Mouse (Mus musculus): Measurements from ENCODE around the gene Fam193b. TPM values are rescaled to one million over a fixed set of nuclear protein-coding genes. Genes with fewer than 3 reads are reported as not detected.

Gene Fam193b
- polyA plus RNA-seq, 1 experiment from 2014 or later: 50.0 TPM

DNA sequence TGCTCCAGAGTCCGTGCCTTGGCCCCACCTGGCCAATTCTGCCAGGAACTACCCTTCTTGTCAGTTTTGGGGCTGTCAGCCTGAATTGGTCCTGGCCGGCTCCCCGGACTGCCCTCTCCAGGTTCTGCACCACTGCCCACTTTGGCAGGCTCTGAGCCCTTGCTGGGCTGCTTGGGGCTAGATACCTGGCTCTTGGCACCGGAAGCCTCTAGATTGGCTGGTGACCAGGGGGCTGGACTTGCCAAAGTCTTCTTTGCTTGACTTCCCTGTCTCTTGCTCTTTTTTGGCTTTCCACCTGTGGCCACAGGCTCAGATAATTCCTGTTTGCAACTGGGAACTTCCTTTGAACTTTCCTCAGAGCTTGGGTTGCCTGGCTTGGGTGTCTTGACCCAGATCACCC, 28.0 kb downstream of the Fam193b start:
- Histone ChIP-seq H3K4me2 (ENCODE audit: low read length) (no peak overlapping the region), H3K36me3 (ENCODE audit: control insufficient read depth, insufficient read depth, low read length) (peaks cover 100% of the 10 kb centered on the region), H3K9ac (replicated peaks; ENCODE audit: low read length) (no peak overlapping the region), H3K4me1 (ENCODE audit: control insufficient read depth, insufficient read depth, low read length) (no peaks in the 10 kb centered on the region), H3K9me3 (ENCODE audit: control insufficient read depth, low read length) (no peaks in the 10 kb centered on the region), H3K27me3 (ENCODE audit: control insufficient read depth, insufficient read depth, low read length) (no peaks in the 10 kb centered on the region), H3K4me3 (replicated peaks; ENCODE audit: low read depth, low read length) (no peak overlapping the region), H3K27ac (replicated peaks; ENCODE audit: low read depth, low read length) (no peak overlapping the region)
- ATAC-seq (ENCODE audit: low FRiP score, low TSS enrichment) (no peak), DNase-seq (no peak)
- WGBS: 97% methylated on average over 4 of the region's 4 CpGs

DNA sequence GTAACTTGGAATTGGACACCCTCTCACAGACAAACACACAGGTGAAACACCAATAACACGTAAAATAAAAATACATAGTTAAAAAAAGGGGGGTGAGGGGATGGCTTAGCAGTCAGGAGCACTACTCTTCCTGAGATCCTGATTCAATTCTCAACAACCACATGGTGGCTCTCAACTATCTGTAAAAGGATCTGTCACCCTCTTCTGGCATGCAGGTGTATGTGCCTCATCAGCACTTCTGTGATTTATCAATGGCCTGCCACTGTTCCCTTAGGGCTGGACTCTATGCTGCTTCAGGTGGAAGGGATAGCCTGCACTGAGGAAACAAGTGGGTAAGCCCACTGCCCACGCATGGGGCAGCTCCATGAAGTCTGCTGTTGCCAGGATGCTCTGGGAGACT, 30.0 kb downstream of the Fam193b start:
- H3K9ac ChIP-seq (replicated peaks; ENCODE audit: low read length): no peak overlapping the region
- DNase-seq: no peak
- WGBS: 89% methylated on average over 2 of the region's 2 CpGs
- no peak overlapping the region for H3K4me2 ChIP-seq (ENCODE audit: low read length)
- H3K9me3 ChIP-seq (ENCODE audit: control insufficient read depth, low read length): no peaks in the 10 kb centered on the region
- no peaks in the 10 kb centered on the region for H3K4me1 ChIP-seq (ENCODE audit: control insufficient read depth, insufficient read depth, low read length)
- peaks cover 88% of the 10 kb centered on the region for H3K36me3 ChIP-seq (ENCODE audit: control insufficient read depth, insufficient read depth, low read length)
- ATAC-seq (ENCODE audit: low FRiP score, low TSS enrichment): no peak
- no peaks in the 10 kb centered on the region for H3K27me3 ChIP-seq (ENCODE audit: control insufficient read depth, insufficient read depth, low read length)
- H3K4me3 ChIP-seq (replicated peaks; ENCODE audit: low read depth, low read length): no peak overlapping the region
- no peak overlapping the region for H3K27ac ChIP-seq (replicated peaks; ENCODE audit: low read depth, low read length)

DNA sequence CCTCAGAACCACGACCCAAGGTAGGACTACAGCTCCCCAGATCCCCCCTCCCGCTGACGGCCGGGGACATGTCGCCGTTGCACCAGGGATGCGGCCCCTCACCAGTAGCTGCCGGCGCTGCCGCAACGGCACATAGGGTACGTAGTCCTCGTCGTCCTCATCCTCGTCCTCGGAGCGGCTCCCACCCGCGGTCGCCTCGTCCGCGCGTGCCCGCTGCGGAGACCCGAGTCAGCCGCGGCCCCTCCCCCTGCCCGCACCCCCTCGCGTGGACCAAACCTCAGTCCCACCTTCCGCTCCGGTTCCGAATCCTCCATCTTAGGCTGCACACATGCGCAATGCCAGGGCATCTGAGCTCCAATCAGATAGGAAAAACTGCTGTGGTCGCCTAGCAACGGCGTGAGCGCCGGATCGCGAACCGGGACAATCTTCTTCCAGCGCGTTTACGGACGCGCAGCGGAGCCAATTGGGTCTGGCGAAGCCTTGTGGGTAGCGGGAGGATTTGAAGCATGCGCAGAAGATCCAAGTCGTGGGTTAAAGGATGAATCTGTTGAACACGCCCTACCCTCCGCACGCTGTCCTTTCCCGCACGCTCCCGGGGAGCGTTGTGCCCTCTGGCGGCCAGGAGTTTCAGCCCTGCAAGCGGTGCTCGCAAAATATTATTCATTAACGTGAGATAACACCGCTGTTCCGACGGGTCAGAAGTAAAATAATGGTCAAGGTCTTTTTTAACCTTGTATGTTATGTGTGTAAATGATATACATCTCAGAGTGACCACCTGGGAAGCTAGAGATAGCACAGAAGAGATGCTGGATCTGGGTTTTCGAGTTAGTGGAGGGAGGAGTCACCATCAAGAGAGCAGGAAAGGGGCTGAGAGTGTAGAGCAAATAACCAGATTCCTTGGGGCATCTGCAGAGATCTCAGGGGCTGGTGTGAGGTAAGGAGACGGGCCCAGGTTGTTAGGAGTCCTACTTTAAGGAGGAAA, 34.4 kb downstream of the Fam193b start, which contains the start of gene Ddx41:
Gene Ddx41, minus strand, starts transcription at position 465 of the 982 bp plus-strand sequence.
- DNase-seq: peak; percentile 99
- Histone ChIP-seq H3K9ac (replicated peaks; ENCODE audit: low read length) (peak within 1 kb of the TSS; percentile 74), H3K36me3 (ENCODE audit: control insufficient read depth, insufficient read depth, low read length) (peaks cover 72% of the 10 kb centered on the region), H3K4me2 (ENCODE audit: low read length) (peak within 1 kb of the TSS; percentile 94), H3K4me1 (ENCODE audit: control insufficient read depth, insufficient read depth, low read length) (peaks cover 9% of the 10 kb centered on the region), H3K27me3 (ENCODE audit: control insufficient read depth, insufficient read depth, low read length) (no peaks in the 10 kb centered on the region), H3K4me3 (replicated peaks; ENCODE audit: low read depth, low read length) (peak within 1 kb of the TSS; percentile 79), H3K27ac (replicated peaks; ENCODE audit: low read depth, low read length) (peak within 1 kb of the TSS; percentile 82), H3K9me3 (ENCODE audit: control insufficient read depth, low read length) (no peaks in the 10 kb centered on the region)
- WGBS: 1% methylated on average over 70 of the region's 70 CpGs
- peak; percentile 96 for ATAC-seq (ENCODE audit: low FRiP score, low TSS enrichment)

DNA sequence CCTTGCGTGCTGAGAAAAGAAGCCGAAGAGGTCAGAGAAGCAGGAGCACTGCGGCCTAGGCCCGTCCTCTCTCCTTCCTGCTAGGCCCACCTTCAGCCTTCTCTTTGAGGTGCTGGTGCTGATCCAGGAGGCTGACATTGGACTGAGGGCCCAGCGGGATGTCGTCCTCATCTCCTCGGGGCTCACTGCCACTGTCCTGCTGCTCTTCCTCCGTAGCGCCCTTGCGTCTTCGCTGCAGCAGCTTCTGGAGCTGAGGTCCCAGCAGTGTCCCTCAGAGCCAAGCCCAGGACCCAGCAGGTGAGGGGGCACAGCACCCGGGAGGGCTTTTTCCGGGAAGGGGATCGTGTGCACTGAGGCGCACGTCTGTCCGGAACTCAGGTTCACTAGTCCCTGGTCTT, 35.1 kb downstream of the Fam193b start:
- H3K27ac ChIP-seq (replicated peaks; ENCODE audit: low read depth, low read length): peak overlapping the region; percentile 82
- no peaks in the 10 kb centered on the region for H3K9me3 ChIP-seq (ENCODE audit: control insufficient read depth, low read length)
- peak overlapping the region; percentile 94 for H3K4me2 ChIP-seq (ENCODE audit: low read length)
- WGBS: 17% methylated on average over 17 of the region's 17 CpGs
- H3K4me3 ChIP-seq (replicated peaks; ENCODE audit: low read depth, low read length): peak overlapping the region; percentile 79
- H3K9ac ChIP-seq (replicated peaks; ENCODE audit: low read length): peak overlapping the region; percentile 74
- ATAC-seq (ENCODE audit: low FRiP score, low TSS enrichment) (no peak; the same call in 1 of the 2 replicates), DNase-seq (no peak)
- H3K4me1 ChIP-seq (ENCODE audit: control insufficient read depth, insufficient read depth, low read length): peaks cover 9% of the 10 kb centered on the region
- H3K27me3 ChIP-seq (ENCODE audit: control insufficient read depth, insufficient read depth, low read length): no peaks in the 10 kb centered on the region
- H3K36me3 ChIP-seq (ENCODE audit: control insufficient read depth, insufficient read depth, low read length): peaks cover 71% of the 10 kb centered on the region

DNA sequence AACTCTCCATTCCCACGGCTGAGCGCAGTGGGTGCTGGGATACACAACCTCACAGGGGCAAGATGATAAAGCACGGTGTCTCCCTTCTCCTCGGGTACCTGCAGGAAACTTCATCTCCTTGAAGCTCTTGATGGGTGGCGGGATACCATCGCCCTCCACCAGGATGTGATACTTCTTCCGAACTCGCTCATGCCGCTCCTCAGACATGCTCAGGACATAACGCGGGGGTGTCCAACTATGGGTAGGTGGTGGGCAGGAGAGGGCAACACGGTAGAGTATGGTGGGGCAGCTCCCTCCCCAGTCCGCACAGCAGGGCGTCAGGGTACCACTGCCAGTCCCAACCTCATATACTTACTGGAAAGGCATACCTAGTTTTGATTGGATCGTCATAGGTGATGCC, 35.7 kb downstream of the Fam193b start:
- Histone ChIP-seq H3K9ac (replicated peaks; ENCODE audit: low read length) (no peak overlapping the region; the same call in 1 of the 2 replicates), H3K4me1 (ENCODE audit: control insufficient read depth, insufficient read depth, low read length) (peaks cover 9% of the 10 kb centered on the region), H3K27ac (replicated peaks; ENCODE audit: low read depth, low read length) (no peak overlapping the region), H3K27me3 (ENCODE audit: control insufficient read depth, insufficient read depth, low read length) (no peaks in the 10 kb centered on the region), H3K9me3 (ENCODE audit: control insufficient read depth, low read length) (no peaks in the 10 kb centered on the region), H3K36me3 (ENCODE audit: control insufficient read depth, insufficient read depth, low read length) (peaks cover 71% of the 10 kb centered on the region), H3K4me3 (replicated peaks; ENCODE audit: low read depth, low read length) (peak overlapping the region; percentile 79), H3K4me2 (ENCODE audit: low read length) (peak overlapping the region; percentile 94)
- ATAC-seq (ENCODE audit: low FRiP score, low TSS enrichment) (no peak), DNase-seq (no peak)
- WGBS: 97% methylated on average over 15 of the region's 15 CpGs

DNA sequence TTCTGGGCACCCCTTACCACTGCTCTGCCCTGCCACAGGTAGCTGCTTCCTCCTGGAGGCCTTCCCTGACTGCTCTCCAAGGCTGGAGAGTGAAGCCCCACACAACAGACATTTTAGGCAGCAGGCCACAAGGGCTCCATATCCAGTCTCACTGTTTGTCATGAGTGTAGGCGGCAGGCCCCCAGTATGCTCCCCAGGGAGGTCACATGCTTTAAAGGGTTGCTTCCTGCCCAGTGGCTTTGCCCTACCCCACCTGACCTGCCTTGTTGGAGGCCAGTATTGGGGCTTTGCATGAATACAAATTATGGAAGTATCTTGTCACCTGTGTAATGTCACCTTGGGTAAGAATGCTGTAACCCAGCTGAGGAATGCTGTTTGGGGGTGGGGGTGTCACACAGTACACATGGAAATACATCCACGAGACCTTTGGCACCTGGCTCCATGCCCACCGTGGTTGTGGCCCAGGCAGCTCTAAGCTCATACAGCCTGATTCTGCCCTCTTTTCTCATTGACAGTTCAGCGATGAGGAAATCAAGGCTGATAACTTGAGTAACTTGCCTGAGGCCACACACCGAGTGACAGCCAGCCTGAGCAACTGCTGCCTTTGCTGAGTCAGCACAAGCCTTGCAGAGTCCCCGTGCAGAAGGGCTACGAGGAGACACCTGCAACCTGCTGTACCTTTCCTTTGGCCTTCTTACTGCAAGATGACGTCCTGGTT, 41.6 kb downstream of the Fam193b start, which contains the start of gene Dok3:
Gene Dok3, minus strand, starts transcription at position 99 of the 718 bp plus-strand sequence.
- Histone ChIP-seq H3K27me3 (ENCODE audit: control insufficient read depth, insufficient read depth, low read length) (no peaks in the 10 kb centered on the region), H3K4me1 (ENCODE audit: control insufficient read depth, insufficient read depth, low read length) (no peaks in the 10 kb centered on the region), H3K36me3 (ENCODE audit: control insufficient read depth, insufficient read depth, low read length) (peaks cover 58% of the 10 kb centered on the region), H3K9ac (replicated peaks; ENCODE audit: low read length) (no peak within 1 kb of the TSS), H3K4me2 (ENCODE audit: low read length) (no peak within 1 kb of the TSS), H3K4me3 (replicated peaks; ENCODE audit: low read depth, low read length) (no peak within 1 kb of the TSS), H3K9me3 (ENCODE audit: control insufficient read depth, low read length) (no peaks in the 10 kb centered on the region), H3K27ac (replicated peaks; ENCODE audit: low read depth, low read length) (no peak within 1 kb of the TSS)
- no peak for DNase-seq
- 90% methylated on average over 8 of the region's 8 CpGs for WGBS
- no peak for ATAC-seq (ENCODE audit: low FRiP score, low TSS enrichment)

DNA sequence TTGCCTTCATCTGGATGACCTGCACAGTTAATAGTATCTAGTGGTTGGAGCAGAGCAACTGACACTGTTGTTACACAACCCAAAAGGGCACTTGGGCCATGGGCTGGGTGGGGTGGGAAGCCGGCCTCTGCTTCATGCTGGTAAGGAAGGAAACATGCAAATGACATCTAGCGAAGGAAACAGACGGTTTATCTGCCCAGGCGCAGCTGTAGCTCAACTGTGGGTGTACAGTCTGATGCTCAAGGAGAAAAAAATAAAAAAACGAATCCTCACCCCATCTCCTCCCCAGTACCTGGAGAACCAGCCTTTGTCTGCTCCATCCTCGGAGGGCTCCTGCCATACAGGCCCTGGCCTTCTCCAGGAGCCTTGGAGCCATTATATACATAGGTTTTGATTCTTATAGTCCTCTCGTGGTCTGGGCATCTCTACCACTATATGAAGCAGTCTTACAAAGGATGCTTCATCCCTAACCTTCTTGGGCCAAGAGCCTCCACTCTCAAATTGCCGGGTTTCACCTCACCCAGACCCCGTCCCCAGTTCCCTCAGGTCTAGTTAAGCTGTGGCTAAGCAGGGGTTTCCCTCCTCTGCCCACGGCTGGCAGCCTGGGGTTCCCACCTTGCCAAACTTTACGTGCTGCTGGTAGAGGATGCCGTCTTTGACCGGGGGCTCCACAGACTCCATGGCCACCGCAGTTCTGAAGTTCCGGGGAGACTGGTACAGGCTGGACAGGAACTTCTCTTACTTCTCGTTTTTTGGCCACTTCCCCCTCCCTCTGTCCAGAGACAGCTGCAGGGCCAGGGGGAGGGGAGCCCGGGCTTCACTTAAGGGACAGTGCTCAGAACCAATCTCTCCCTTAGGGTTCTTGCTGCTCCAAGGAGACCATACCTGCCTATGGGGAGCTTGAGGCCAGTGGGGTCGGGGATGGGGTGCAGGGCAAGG, 42.8 kb downstream of the Fam193b start:
- Histone ChIP-seq H3K4me2 (ENCODE audit: low read length) (no peak overlapping the region), H3K9me3 (ENCODE audit: control insufficient read depth, low read length) (no peaks in the 10 kb centered on the region), H3K4me1 (ENCODE audit: control insufficient read depth, insufficient read depth, low read length) (no peaks in the 10 kb centered on the region), H3K36me3 (ENCODE audit: control insufficient read depth, insufficient read depth, low read length) (peaks cover 48% of the 10 kb centered on the region), H3K27me3 (ENCODE audit: control insufficient read depth, insufficient read depth, low read length) (no peaks in the 10 kb centered on the region), H3K27ac (replicated peaks; ENCODE audit: low read depth, low read length) (no peak overlapping the region), H3K4me3 (replicated peaks; ENCODE audit: low read depth, low read length) (no peak overlapping the region), H3K9ac (replicated peaks; ENCODE audit: low read length) (no peak overlapping the region)
- ATAC-seq (ENCODE audit: low FRiP score, low TSS enrichment) (no peak), DNase-seq (no peak)
- 85% methylated on average over 18 of the region's 18 CpGs for WGBS

DNA sequence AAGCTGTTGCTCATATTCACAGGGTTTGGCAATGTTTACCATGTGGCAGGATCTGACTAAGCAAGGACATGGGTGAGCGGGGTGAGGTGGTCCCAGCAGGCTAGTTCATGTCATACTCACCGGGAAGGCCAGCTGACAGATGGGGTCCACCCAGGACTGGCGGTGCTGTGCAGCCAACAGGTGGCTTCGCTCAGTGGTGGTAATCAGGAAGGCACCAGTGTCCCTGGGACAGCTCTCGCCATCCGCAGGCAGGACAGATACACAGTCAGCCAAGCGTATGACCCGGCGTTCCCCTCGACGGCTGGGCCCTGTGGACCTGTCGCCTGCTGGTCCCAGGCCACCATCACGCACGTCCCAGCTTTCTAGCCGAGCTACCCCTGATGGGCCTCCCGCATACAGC, 43.7 kb downstream of the Fam193b start:
- Histone ChIP-seq H3K4me1 (ENCODE audit: control insufficient read depth, insufficient read depth, low read length) (no peaks in the 10 kb centered on the region), H3K9me3 (ENCODE audit: control insufficient read depth, low read length) (no peaks in the 10 kb centered on the region), H3K4me2 (ENCODE audit: low read length) (no peak overlapping the region), H3K4me3 (replicated peaks; ENCODE audit: low read depth, low read length) (no peak overlapping the region), H3K9ac (replicated peaks; ENCODE audit: low read length) (no peak overlapping the region), H3K27ac (replicated peaks; ENCODE audit: low read depth, low read length) (no peak overlapping the region), H3K27me3 (ENCODE audit: control insufficient read depth, insufficient read depth, low read length) (no peaks in the 10 kb centered on the region), H3K36me3 (ENCODE audit: control insufficient read depth, insufficient read depth, low read length) (peaks cover 41% of the 10 kb centered on the region)
- ATAC-seq (ENCODE audit: low FRiP score, low TSS enrichment) (no peak), DNase-seq (no peak)
- 87% methylated on average over 16 of the region's 16 CpGs for WGBS
